Mouse (Mus musculus) MEL (cell line): ENCODE results near the gene Gfy. TPM values are rescaled to one million over a fixed set of nuclear protein-coding genes. Genes with fewer than 3 reads are reported as not detected.

ENCODE experiments used
- DNase-seq: peaks from one replicate; pipeline ENCODE4 v3.0.0; 2011; ENCODE audit warnings: low read depth, low spot score
- H3K27ac ChIP-seq: 2 replicates; pipeline ENCODE4 v1.5.1; 2012; ENCODE audit warnings: low read depth, mild to moderate bottlenecking, control low read depth, low read length, moderate library complexity; ENCODE audit not compliant: control insufficient read depth
- H3K27me3 ChIP-seq, 2 experiments: fragments of 150-350 bp in 1 of 2; sonication (generic) in 1 of 2; 2 replicates each; pipeline ENCODE4 v1.6.1; 2012; ENCODE audit warnings: low read length in 2 of 2, mild to moderate bottlenecking in 2 of 2, improper control_type of control experiment in 1 of 2, moderate library complexity in 1 of 2; ENCODE audit not compliant: insufficient read depth in 2 of 2, control insufficient read depth in 1 of 2
- H3K36me3 ChIP-seq, 2 experiments: 2 replicates each; pipeline ENCODE4 v1.6.1; 2012 to 2014; ENCODE audit warnings: low read length in 2 of 2, improper control_type of control experiment in 1 of 2, inconsistent platforms in 1 of 2, mild to moderate bottlenecking in 1 of 2; ENCODE audit not compliant: insufficient read depth in 2 of 2, control insufficient read depth in 1 of 2
- H3K4me1 ChIP-seq, 2 experiments: fragments of 150-350 bp in 1 of 2; sonication (generic) in 1 of 2; 2 replicates each; pipeline ENCODE4 v1.6.1; 2012; ENCODE audit warnings: low read length in 2 of 2, improper control_type of control experiment in 1 of 2, mild to moderate bottlenecking in 1 of 2; ENCODE audit not compliant: insufficient read depth in 2 of 2, control insufficient read depth in 1 of 2
- H3K4me3 ChIP-seq, 2 experiments: fragments of 150-350 bp in 1 of 2; sonication (generic) in 1 of 2; 2 replicates each; pipeline ENCODE4 v1.5.1; 2012; ENCODE audit warnings: low read depth in 2 of 2, low read length in 2 of 2, mild to moderate bottlenecking in 2 of 2, moderate library complexity in 2 of 2, control low read depth in 1 of 2, improper control_type of control experiment in 1 of 2; ENCODE audit not compliant: control insufficient read depth in 1 of 2, insufficient read depth in 1 of 2
- H3K79me2 ChIP-seq: 2 replicates; pipeline ENCODE4 v1.6.1; 2012; ENCODE audit warnings: mild to moderate bottlenecking, low read length, moderate library complexity; ENCODE audit not compliant: control insufficient read depth, poor library complexity, insufficient read depth
- H3K9ac ChIP-seq: 2 replicates; pipeline ENCODE4 v1.6.1; 2012; ENCODE audit warnings: low read depth, mild to moderate bottlenecking, control low read depth, low read length, moderate library complexity; ENCODE audit not compliant: control insufficient read depth, poor library complexity, severe bottlenecking
- H3K9me3 ChIP-seq: fragments of 150-350 bp; sonication (generic); replicated peaks from 2 replicates; pipeline ENCODE4 v1.6.1; 2012; ENCODE audit warnings: mild to moderate bottlenecking, low read length, improper control_type of control experiment, moderate library complexity; ENCODE audit not compliant: insufficient read depth
- ELF1 ChIP-seq: IDR thresholded peaks from 2 replicates; pipeline ENCODE4 v1.6.1; 2014; ENCODE audit warnings: low read depth, mild to moderate bottlenecking, inconsistent platforms, low read length, improper control_type of control experiment, moderate library complexity
- EP300 ChIP-seq, 2 experiments: IDR thresholded peaks; 2 replicates each; pipeline ENCODE4 v1.6.1; 2011; ENCODE audit warnings: improper control_type of control experiment in 2 of 2, low read length in 2 of 2, low read depth in 1 of 2, mild to moderate bottlenecking in 1 of 2
- ETS1 ChIP-seq: IDR thresholded peaks from 2 replicates; pipeline ENCODE4 v1.6.1; 2012; ENCODE audit warnings: low read depth, mild to moderate bottlenecking, inconsistent platforms, low read length, improper control_type of control experiment, moderate library complexity
- HCFC1 ChIP-seq: IDR thresholded peaks from 2 replicates; pipeline ENCODE4 v1.6.1; 2012; ENCODE audit warnings: low read depth, mild to moderate bottlenecking, inconsistent platforms, low read length, improper control_type of control experiment, moderate library complexity
- MAFK ChIP-seq: IDR thresholded peaks from 2 replicates; pipeline ENCODE4 v1.6.1; 2011; ENCODE audit warnings: low read depth, mild to moderate bottlenecking, low read length, improper control_type of control experiment, borderline replicate concordance
- MAZ ChIP-seq: IDR thresholded peaks from 2 replicates; pipeline ENCODE4 v1.6.1; 2012; ENCODE audit warnings: low read depth, mild to moderate bottlenecking, inconsistent platforms, low read length, improper control_type of control experiment
- MXI1 ChIP-seq: IDR thresholded peaks from 2 replicates; pipeline ENCODE4 v1.6.1; 2011; ENCODE audit warnings: mild to moderate bottlenecking, low read depth, low read length, improper control_type of control experiment
- MYB ChIP-seq: IDR thresholded peaks from 2 replicates; pipeline ENCODE4 v1.6.1; 2011; ENCODE audit warnings: mild to moderate bottlenecking, low read depth, low read length, improper control_type of control experiment
- MYC ChIP-seq: IDR thresholded peaks from 2 replicates; pipeline ENCODE4 v1.6.1; 2011; ENCODE audit warnings: low read depth, mild to moderate bottlenecking, low read length, improper control_type of control experiment, moderate library complexity
- POLR2A ChIP-seq, 2 experiments: IDR thresholded peaks; 2 replicates each; pipeline ENCODE4 v1.6.1; 2011 to 2012; ENCODE audit warnings: low read length in 2 of 2, mild to moderate bottlenecking in 2 of 2, control low read depth in 1 of 2, improper control_type of control experiment in 1 of 2, low read depth in 1 of 2, moderate library complexity in 1 of 2; ENCODE audit not compliant: control insufficient read depth in 1 of 2, insufficient read depth in 1 of 2, poor library complexity in 1 of 2
- POLR2AphosphoS2 ChIP-seq: IDR thresholded peaks from 2 replicates; pipeline ENCODE4 v1.6.1; 2011; ENCODE audit warnings: low read length, improper control_type of control experiment
- POLR2AphosphoS5 ChIP-seq: IDR thresholded peaks from 2 replicates; pipeline ENCODE4 v1.6.1; 2012; ENCODE audit warnings: low read depth, borderline replicate concordance, mild to moderate bottlenecking, inconsistent platforms, low read length, moderate library complexity, mixed read lengths
- RAD21 ChIP-seq: IDR thresholded peaks from 2 replicates; pipeline ENCODE4 v1.6.1; 2011; ENCODE audit warnings: mild to moderate bottlenecking, low read depth, low read length, improper control_type of control experiment
- SIN3A ChIP-seq: IDR thresholded peaks from 2 replicates; pipeline ENCODE4 v1.6.1; 2012; ENCODE audit warnings: low read length, improper control_type of control experiment, inconsistent platforms
- TAL1 ChIP-seq: IDR thresholded peaks from 2 replicates; pipeline ENCODE4 v1.6.1; 2012; ENCODE audit warnings: mild to moderate bottlenecking, inconsistent platforms, low read length, moderate library complexity, mixed read lengths
- TBP ChIP-seq: IDR thresholded peaks from 2 replicates; pipeline ENCODE4 v1.8.0; 2011; ENCODE audit warnings: low read depth, low read length, improper control_type of control experiment
- UBTF ChIP-seq: IDR thresholded peaks from 2 replicates; pipeline ENCODE4 v1.6.1; 2012; ENCODE audit warnings: low read depth, mild to moderate bottlenecking, inconsistent platforms, low read length, improper control_type of control experiment, moderate library complexity, borderline replicate concordance; ENCODE audit not compliant: insufficient read depth
- USF1 ChIP-seq: IDR thresholded peaks from 2 replicates; pipeline ENCODE4 v1.6.1; 2014; ENCODE audit warnings: low read depth, mild to moderate bottlenecking, inconsistent platforms, low read length, improper control_type of control experiment, moderate library complexity
- ZMIZ1 ChIP-seq: IDR thresholded peaks from 2 replicates; pipeline ENCODE4 v1.6.1; 2012; ENCODE audit warnings: low read depth, mild to moderate bottlenecking, inconsistent platforms, low read length, improper control_type of control experiment, moderate library complexity
- ZNF384 ChIP-seq: IDR thresholded peaks from 2 replicates; pipeline ENCODE4 v1.6.1; 2012; ENCODE audit warnings: low read depth, mild to moderate bottlenecking, inconsistent platforms, low read length, improper control_type of control experiment
- polyA plus RNA-seq, 2 experiments: library from polyadenylated mRNA; stranded (reverse) in 1 of 2; unstranded in 1 of 2; fragments of >175 nt in 1 of 2; fragments of >200 nt in 1 of 2; gene quantifications; 2 replicates each; pipeline versions ENCODE4 v1.2.1 to v1.2.4; 2012; ENCODE audit warnings: low replicate concordance in 2 of 2, low read depth in 1 of 2; ENCODE audit not compliant: insufficient read length in 2 of 2, insufficient read depth in 1 of 2, missing spikeins in 1 of 2
- total RNA-seq: library from RNA; depleted of rRNA; stranded (reverse); fragments of 300-350 nt; gene quantifications from 2 replicates; pipeline ENCODE4 v1.2.3, GENCODE M21; 2012

Gene Gfy
- total and polyA plus RNA-seq, 3 experiments = not detected

DNA sequence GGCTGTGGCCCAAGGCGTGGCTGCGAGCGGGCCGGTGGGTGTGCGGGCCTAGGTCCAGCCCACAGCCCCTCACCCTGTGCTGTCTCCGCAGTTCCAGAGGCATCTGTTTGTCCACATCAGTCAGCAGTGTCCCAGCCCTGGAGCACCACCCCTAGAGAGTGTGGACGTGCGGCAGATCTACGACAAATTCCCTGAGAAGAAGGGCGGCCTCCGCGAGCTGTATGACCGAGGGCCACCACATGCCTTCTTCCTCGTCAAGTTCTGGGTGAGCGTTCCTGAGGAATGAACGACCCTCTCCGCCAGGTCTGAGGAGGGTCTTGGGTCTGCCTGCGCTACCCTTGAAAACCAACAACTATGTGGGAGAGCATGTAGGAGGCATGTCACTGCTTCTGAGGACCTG, 49.2 kb upstream of the Gfy start:
- no peaks in the 10 kb centered on the region for H3K9me3 ChIP-seq
- no peaks in the 10 kb centered on the region for H3K79me2 ChIP-seq
- H3K27me3 ChIP-seq = peaks cover 4 to 5% of the 10 kb centered on the region in 2 experiments
- no peak overlapping the region for H3K27ac ChIP-seq
- TF ChIP-seq MAFK (no peak), UBTF (no peak), ZMIZ1 (no peak), ETS1 (no peak), RAD21 (no peak), MYC (no peak), TAL1 (no peak), EP300 (IDR thresholded peaks at IDR 0.05; ENCODE audit: low read depth in 1 of 2, low read length in 2 of 2) (no peak), POLR2AphosphoS5 (no peak), POLR2A (IDR thresholded peaks at IDR 0.05; ENCODE audit: control insufficient read depth in 1 of 2, insufficient read depth in 1 of 2, low read depth in 1 of 2, low read length in 2 of 2, poor library complexity in 1 of 2) (no peak)
- no peak for DNase-seq
- H3K4me1 ChIP-seq = no peaks in the 10 kb centered on the region; a peak in 2 of 4 replicates
- 0 out of 4 replicates have a peak, but pooled peaks cover 0 to 2% of the 10 kb centered on the region in 2 experiments for H3K36me3 ChIP-seq
- no peak overlapping the region for H3K4me3 ChIP-seq
- no peak overlapping the region for H3K9ac ChIP-seq

- TF ChIP-seq POLR2AphosphoS2 (no peak), TBP (no peak), ZNF384 (no peak), ELF1 (no peak), SIN3A (no peak), MAFK (no peak), MYB (no peak), HCFC1 (no peak), MAZ (no peak), MXI1 (no peak), USF1 (no peak)
- H3K27me3 ChIP-seq = peaks cover 4 to 5% of the 10 kb centered on the region in 2 experiments
- H3K9me3 ChIP-seq = no peaks in the 10 kb centered on the region
- H3K27ac ChIP-seq = no peak overlapping the region
- H3K4me3 ChIP-seq = no peak overlapping the region
- H3K9ac ChIP-seq = no peak overlapping the region
- peaks cover 0 to 2% of the 10 kb centered on the region in 2 experiments; a peak in 1 of 4 replicates for H3K4me1 ChIP-seq
- DNase-seq = no peak
- no peaks in the 10 kb centered on the region for H3K79me2 ChIP-seq
- H3K36me3 ChIP-seq = no peaks in the 10 kb centered on the region
Observed at GRCm38 (mm10) chr7:45226421-45226820, 47.1 kb upstream of the Gfy start.
